Mouse (Mus musculus): ENCODE measurements around the gene Mical2.

The Mical2 gene

GRCm38 (mm10) chr7:112454380-112454779, 228.7 kb downstream of the Mical2 start:
- no peak for DNase-seq (ENCODE audit: low read depth, low spot score)

DNA sequence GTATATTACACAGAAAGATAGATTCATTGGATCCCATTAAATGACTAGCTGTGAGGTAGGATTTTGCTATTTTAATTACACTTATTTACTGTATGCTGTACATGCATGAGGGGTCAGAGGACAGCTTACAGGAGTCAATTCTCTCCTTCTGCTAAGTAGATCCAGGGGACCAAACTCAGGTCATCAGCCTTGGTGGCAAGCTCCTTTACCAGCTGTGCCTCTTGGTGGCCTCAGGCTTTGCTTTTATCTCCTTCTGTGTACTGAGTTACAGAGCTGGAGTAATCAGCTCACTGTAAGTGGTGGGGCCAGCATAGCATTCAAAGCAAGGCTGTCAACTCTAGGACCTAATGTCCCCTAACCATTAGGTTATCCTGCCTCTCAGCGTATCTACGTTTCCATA, 229.3 kb downstream of the Mical2 start:
- DNase-seq (ENCODE audit: low read depth, low spot score) = no peak

- no peak for DNase-seq (ENCODE audit: low read depth, low spot score)
These were observed 230.0 kb downstream of the Mical2 start for GRCm38 (mm10) chr7:112455566-112456110.

DNA sequence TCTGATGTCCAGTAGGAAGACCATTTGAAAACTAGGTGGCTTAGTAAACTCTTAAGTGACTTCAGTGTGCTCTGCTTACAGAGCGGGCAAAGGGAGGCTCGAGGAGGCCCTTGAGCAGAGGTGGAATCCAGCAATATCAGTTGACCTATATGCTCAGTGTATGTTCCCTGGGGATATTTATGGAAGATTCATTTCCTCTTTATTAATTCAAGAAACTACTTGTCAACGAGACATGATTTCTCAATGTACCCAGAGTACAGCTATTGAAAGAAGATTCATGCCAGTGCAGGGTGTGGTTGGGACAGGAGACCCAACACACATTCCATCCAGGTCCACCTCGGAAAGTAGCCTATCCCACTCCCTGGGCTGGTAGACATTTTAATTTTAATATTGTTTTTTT, 231.7 kb downstream of the Mical2 start:
- no peak for DNase-seq (ENCODE audit: low read depth, low spot score)

- no peak for DNase-seq (ENCODE audit: low read depth, low spot score)
These were observed 232.3 kb downstream of the Mical2 start for GRCm38 (mm10) chr7:112457920-112458319.

- no peak for DNase-seq (ENCODE audit: low read depth, low spot score)
These were observed 232.8 kb downstream of the Mical2 start for GRCm38 (mm10) chr7:112458440-112458839.

Measured in retina, postnatal 7 days (tissue).